Mouse (Mus musculus): Measurements from ENCODE around the gene Myh7. TPM values are rescaled to one million over a fixed set of nuclear protein-coding genes. Genes with fewer than 3 reads are reported as not detected.
"Not testable (repeated sequence)": the region's sequence is repeated elsewhere in the genome, so short reads cannot be mapped to it uniquely, and the experiment has no call there.

Myh7 gene
- polyA plus RNA-seq, 1 experiment = not detected

DNA sequence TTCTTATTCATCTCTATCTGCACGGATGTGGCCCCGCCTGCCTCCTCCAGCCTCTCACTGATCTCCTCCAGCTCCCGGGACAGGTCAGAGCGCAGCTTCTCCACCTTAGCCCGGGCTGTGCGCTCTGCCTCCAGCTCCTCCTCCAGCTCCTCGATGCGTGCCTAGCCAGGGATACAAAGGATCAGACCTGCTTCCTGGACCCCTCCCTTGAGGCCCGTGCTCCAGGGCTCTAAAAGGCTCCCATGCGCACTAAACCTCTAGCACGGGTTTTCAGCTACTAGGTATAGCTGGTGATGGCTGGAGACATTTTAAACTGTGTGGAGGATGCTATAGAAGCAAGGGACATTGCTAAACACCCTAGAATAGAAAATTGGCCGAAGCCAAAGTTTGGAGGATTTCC is 43.9 kb downstream of the Myh7 start:
- H3K4me1 ChIP-seq = no peaks in the 10 kb centered on the region
- H3K27me3 ChIP-seq (replicated peaks) = peaks cover 67% of the 10 kb centered on the region
- H3K4me3 ChIP-seq (replicated peaks) = no peak overlapping the region
- TF ChIP-seq FLI1 (IDR thresholded peaks at IDR 0.05; ENCODE audit: low read length) = no peak
- no peak for TF ChIP-seq GATA1 (IDR thresholded peaks at IDR 0.05; ENCODE audit: borderline replicate concordance, low read length)
- no peaks in the 10 kb centered on the region for H3K36me3 ChIP-seq (replicated peaks; ENCODE audit: low read length)
- no peaks in the 10 kb centered on the region for H3K9me3 ChIP-seq

- no peak overlapping the region for H3K4me3 ChIP-seq (replicated peaks)
- H3K27me3 ChIP-seq (replicated peaks) = peaks cover 68% of the 10 kb centered on the region
- no peaks in the 10 kb centered on the region for H3K36me3 ChIP-seq (replicated peaks; ENCODE audit: low read length)
- TF ChIP-seq GATA1 (IDR thresholded peaks at IDR 0.05; ENCODE audit: borderline replicate concordance, low read length) (no peak), FLI1 (IDR thresholded peaks at IDR 0.05; ENCODE audit: low read length) (no peak)
- no peaks in the 10 kb centered on the region for H3K9me3 ChIP-seq
- no peaks in the 10 kb centered on the region for H3K4me1 ChIP-seq
Measured at GRCm38 (mm10) chr14:54948781-54949180, 45.6 kb downstream of the Myh7 start.

DNA sequence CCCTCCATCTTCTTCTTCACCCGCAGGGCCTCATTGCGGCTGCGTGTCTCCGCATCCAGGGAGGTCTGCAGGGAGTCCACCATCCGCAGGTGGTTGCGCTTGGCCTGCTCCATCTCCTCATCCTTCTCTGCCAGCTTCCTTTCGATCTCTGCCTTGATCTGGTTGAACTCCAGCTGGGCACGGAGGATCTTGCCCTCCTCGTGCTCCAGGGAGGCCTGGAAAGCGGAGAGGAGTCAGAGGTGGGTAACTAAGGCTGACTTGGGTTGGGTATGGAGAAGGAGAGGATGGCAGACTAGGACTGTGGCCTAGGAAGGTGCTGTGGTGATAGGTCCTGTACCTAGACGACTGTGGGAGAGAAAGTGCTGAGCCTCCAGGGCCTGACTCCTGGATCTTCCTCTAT is 47.4 kb downstream of the Myh7 start:
- not testable (repeated sequence) for H3K9me3 ChIP-seq; H3K4me1 ChIP-seq; H3K4me3 ChIP-seq (replicated peaks); H3K36me3 ChIP-seq (replicated peaks; ENCODE audit: low read length)
- peaks cover 73% of the 10 kb centered on the region for H3K27me3 ChIP-seq (replicated peaks)

DNA sequence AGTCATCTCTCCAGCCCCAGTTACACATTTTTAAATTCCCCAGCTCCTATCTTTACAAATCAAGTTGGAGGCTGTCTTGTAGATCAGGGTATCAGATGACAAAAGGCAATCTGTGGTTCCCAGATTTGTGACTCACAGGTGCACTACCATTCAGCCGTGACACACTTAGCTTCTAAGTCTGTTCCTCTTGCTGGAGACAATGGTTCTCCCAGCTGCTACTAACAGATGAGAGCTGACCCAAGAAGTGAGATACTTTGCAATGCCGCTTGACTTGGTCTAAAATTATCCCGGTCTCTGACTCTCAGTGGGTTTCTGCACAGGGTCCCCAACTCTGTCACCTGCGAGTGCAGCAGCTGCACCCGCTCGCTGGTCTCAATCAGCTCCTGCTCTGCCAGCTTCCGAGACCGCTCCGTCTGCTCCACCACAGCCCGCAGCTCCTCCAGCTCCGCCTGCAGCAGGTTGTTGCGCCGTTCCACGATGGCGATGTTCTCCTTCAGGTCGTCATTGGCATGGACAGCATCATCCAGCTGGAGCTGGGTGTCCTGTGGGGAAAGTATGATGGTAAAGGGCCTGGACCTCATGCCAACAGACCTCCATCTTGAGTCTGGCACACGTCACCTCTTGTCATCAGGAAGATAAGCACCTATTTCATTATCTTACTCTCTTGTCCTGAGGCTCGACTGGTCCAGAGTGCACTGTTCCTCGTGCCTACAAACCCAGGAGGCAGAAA is 48.3 kb downstream of the Myh7 start:
- no peak for TF ChIP-seq FLI1 (IDR thresholded peaks at IDR 0.05; ENCODE audit: low read length)
- TF ChIP-seq GATA1 (IDR thresholded peaks at IDR 0.05; ENCODE audit: borderline replicate concordance, low read length) = no peak
- H3K4me1 ChIP-seq = peaks cover 5% of the 10 kb centered on the region
- H3K27me3 ChIP-seq (replicated peaks) = peaks cover 74% of the 10 kb centered on the region
- no peaks in the 10 kb centered on the region for H3K36me3 ChIP-seq (replicated peaks; ENCODE audit: low read length)
- no peak overlapping the region for H3K4me3 ChIP-seq (replicated peaks)
- H3K9me3 ChIP-seq = no peaks in the 10 kb centered on the region

DNA sequence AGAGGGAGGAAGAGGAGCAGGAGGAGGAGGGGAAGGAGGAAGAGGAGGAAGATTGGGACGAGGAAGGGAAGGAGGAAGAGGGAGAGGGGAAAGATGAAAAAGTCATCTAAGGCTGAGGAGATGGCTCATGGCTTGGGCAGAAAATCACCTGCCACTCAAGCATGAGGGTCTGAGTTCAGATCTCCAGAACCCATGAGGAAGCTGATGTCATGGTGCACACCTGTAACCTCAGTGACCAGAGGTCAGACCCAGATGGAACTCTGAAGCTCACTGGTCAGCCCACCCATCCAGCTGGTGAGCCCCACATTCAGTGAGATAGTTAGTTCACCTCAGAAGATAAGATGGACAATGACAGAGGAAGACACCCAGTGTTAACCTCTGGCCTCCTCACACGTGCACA is 49.5 kb downstream of the Myh7 start:
- no peaks in the 10 kb centered on the region for H3K9me3 ChIP-seq
- no peak overlapping the region for H3K4me3 ChIP-seq (replicated peaks)
- peaks cover 8% of the 10 kb centered on the region for H3K4me1 ChIP-seq
- peaks cover 77% of the 10 kb centered on the region for H3K27me3 ChIP-seq (replicated peaks)
- no peaks in the 10 kb centered on the region for H3K36me3 ChIP-seq (replicated peaks; ENCODE audit: low read length)
- TF ChIP-seq GATA1 (IDR thresholded peaks at IDR 0.05; ENCODE audit: borderline replicate concordance, low read length) (no peak), FLI1 (IDR thresholded peaks at IDR 0.05; ENCODE audit: low read length) (no peak)

- Histone ChIP-seq H3K27me3 (replicated peaks) (peaks cover 75% of the 10 kb centered on the region), H3K36me3 (replicated peaks; ENCODE audit: low read length) (no peaks in the 10 kb centered on the region), H3K4me3 (replicated peaks) (no peak overlapping the region), H3K9me3 (no peaks in the 10 kb centered on the region), H3K4me1 (peaks cover 11% of the 10 kb centered on the region)
- no peak for TF ChIP-seq FLI1 (IDR thresholded peaks at IDR 0.05; ENCODE audit: low read length)
- no peak for TF ChIP-seq GATA1 (IDR thresholded peaks at IDR 0.05; ENCODE audit: borderline replicate concordance, low read length)
Measured at GRCm38 (mm10) chr14:54943971-54944370, 50.5 kb downstream of the Myh7 start.

GRCm38 (mm10) chr14:54942479-54942878 is 51.9 kb downstream of the Myh7 start:
- H3K27me3 ChIP-seq (replicated peaks) = peaks cover 80% of the 10 kb centered on the region
- no peak for TF ChIP-seq FLI1 (IDR thresholded peaks at IDR 0.05; ENCODE audit: low read length)
- TF ChIP-seq GATA1 (IDR thresholded peaks at IDR 0.05; ENCODE audit: borderline replicate concordance, low read length) = no peak
- no peaks in the 10 kb centered on the region for H3K36me3 ChIP-seq (replicated peaks; ENCODE audit: low read length)
- peaks cover 15% of the 10 kb centered on the region for H3K4me1 ChIP-seq
- no peak overlapping the region for H3K4me3 ChIP-seq (replicated peaks)
- H3K9me3 ChIP-seq = no peaks in the 10 kb centered on the region

- TF ChIP-seq FLI1 (IDR thresholded peaks at IDR 0.05; ENCODE audit: low read length) = no peak
- TF ChIP-seq GATA1 (IDR thresholded peaks at IDR 0.05; ENCODE audit: borderline replicate concordance, low read length) = no peak
- no peaks in the 10 kb centered on the region for H3K9me3 ChIP-seq
- peaks cover 24% of the 10 kb centered on the region for H3K4me1 ChIP-seq
- H3K36me3 ChIP-seq (replicated peaks; ENCODE audit: low read length) = no peaks in the 10 kb centered on the region
- H3K4me3 ChIP-seq (replicated peaks) = no peak overlapping the region
- H3K27me3 ChIP-seq (replicated peaks) = peaks cover 80% of the 10 kb centered on the region
Measured at GRCm38 (mm10) chr14:54941024-54941978, 53.1 kb downstream of the Myh7 start.

GRCm38 (mm10) chr14:54940176-54940530 is 54.3 kb downstream of the Myh7 start:
- Histone ChIP-seq H3K9me3 (no peaks in the 10 kb centered on the region), H3K27me3 (replicated peaks) (peaks cover 84% of the 10 kb centered on the region), H3K4me1 (peaks cover 24% of the 10 kb centered on the region), H3K36me3 (replicated peaks; ENCODE audit: low read length) (no peaks in the 10 kb centered on the region), H3K4me3 (replicated peaks) (no peak overlapping the region)
- TF ChIP-seq FLI1 (IDR thresholded peaks at IDR 0.05; ENCODE audit: low read length) = no peak
- no peak for TF ChIP-seq GATA1 (IDR thresholded peaks at IDR 0.05; ENCODE audit: borderline replicate concordance, low read length)
